Mouse (Mus musculus) stomach, embryonic 14.5 days (tissue): ENCODE measurements around the gene Anxa1. TPM values are rescaled to one million over a fixed set of nuclear protein-coding genes. Genes with fewer than 3 reads are reported as not detected.

Source experiments
- ATAC-seq: fragments of 200-750 bp; cut with Nextera tagmentation; 2 replicates; pipeline ENCODE4 v1.8.0; 2017; ENCODE audit warnings: low read depth, moderate TSS enrichment; ENCODE audit not compliant: insufficient number of reproducible peaks, insufficient read depth, low FRiP score
- H3K27ac ChIP-seq: fragments of 300-500 bp; sonication (generic); 2 replicates; pipeline ENCODE4 v1.5.1; 2014; ENCODE audit warnings: mild to moderate bottlenecking, low read length, moderate library complexity, mixed read lengths
- H3K27me3 ChIP-seq: fragments of 300-500 bp; sonication (generic); 2 replicates; pipeline ENCODE4 v1.6.1; 2014; ENCODE audit warnings: low read length, control low read depth, mixed read lengths; ENCODE audit not compliant: control insufficient read depth, insufficient read depth
- H3K36me3 ChIP-seq: fragments of 300-500 bp; sonication (generic); 2 replicates; pipeline ENCODE4 v1.6.1; 2014; ENCODE audit warnings: mild to moderate bottlenecking, control low read depth, low read length, moderate library complexity, mixed read lengths; ENCODE audit not compliant: control insufficient read depth, insufficient read depth
- H3K4me1 ChIP-seq: fragments of 300-500 bp; sonication (generic); 2 replicates; pipeline ENCODE4 v1.6.1; 2014; ENCODE audit warnings: low read length, control low read depth, mixed read lengths; ENCODE audit not compliant: control insufficient read depth, insufficient read depth
- H3K4me2 ChIP-seq: fragments of 300-500 bp; sonication (generic); replicated peaks from 2 replicates; pipeline ENCODE4 v1.6.1; 2014; ENCODE audit warnings: low read depth, low read length, control low read depth
- H3K4me3 ChIP-seq: fragments of 300-500 bp; sonication (generic); 2 replicates; pipeline ENCODE4 v1.5.1; 2014; ENCODE audit warnings: low read depth, low read length, control low read depth
- H3K9ac ChIP-seq: fragments of 300-500 bp; sonication (generic); replicated peaks from 2 replicates; pipeline ENCODE4 v1.6.1; 2014; ENCODE audit warnings: low read depth, mild to moderate bottlenecking, control low read depth, low read length, moderate library complexity, mixed read lengths
- H3K9me3 ChIP-seq: fragments of 300-500 bp; sonication (generic); 2 replicates; pipeline ENCODE4 v1.6.1; 2016; ENCODE audit warnings: low read depth, low read length, control low read depth; ENCODE audit not compliant: control insufficient read depth
- WGBS: fragments of 180-500 bp; shearing (Covaris S2); extraction: QIAGEN DNeasy Blood & Tissue Kit; methylation state at CpG from one replicate; pipeline ENCODE4 v1.1.7; 2014; 5-methylcytosine and 5-hydroxymethylcytosine counted together
- polyA plus RNA-seq: library from polyadenylated mRNA; unstranded; fragments of >200 nt; fragmentation: Nextera tagmentation; extraction: Ambion mirVana; gene quantifications from 2 replicates; pipeline ENCODE4 v1.2.1, GENCODE M21; 2014

The Anxa1 gene
- polyA plus RNA-seq: 417 and 455 TPM in 2 replicates

- H3K9me3 ChIP-seq: no peaks in the 10 kb centered on the region
- no peaks in the 10 kb centered on the region for H3K27me3 ChIP-seq
- H3K4me1 ChIP-seq: no peaks in the 10 kb centered on the region; the same call in 1 of the 2 replicates
- H3K27ac ChIP-seq: peak within 1 kb of the TSS; percentile 45; the same call in 1 of the 2 replicates
- H3K9ac ChIP-seq: 0 out of 2 replicates have a peak within 1 kb of the TSS, but pooled peaks have one; percentile 25
- H3K4me3 ChIP-seq: peak within 1 kb of the TSS; percentile 25
- 0 out of 2 replicates have a peak, but pooled peaks have one; percentile 33 for ATAC-seq
- H3K4me2 ChIP-seq: peak within 1 kb of the TSS; percentile 19; the same call in 1 of the 2 replicates
- no peaks in the 10 kb centered on the region for H3K36me3 ChIP-seq
- 43% methylated on average over 5 of the region's 5 CpGs for WGBS
Observed at GRCm38 (mm10) chr19:20390455-20390994, at the start of gene Anxa1. TSS of gene Anxa1 (minus strand) at chr19:20390944.

DNA sequence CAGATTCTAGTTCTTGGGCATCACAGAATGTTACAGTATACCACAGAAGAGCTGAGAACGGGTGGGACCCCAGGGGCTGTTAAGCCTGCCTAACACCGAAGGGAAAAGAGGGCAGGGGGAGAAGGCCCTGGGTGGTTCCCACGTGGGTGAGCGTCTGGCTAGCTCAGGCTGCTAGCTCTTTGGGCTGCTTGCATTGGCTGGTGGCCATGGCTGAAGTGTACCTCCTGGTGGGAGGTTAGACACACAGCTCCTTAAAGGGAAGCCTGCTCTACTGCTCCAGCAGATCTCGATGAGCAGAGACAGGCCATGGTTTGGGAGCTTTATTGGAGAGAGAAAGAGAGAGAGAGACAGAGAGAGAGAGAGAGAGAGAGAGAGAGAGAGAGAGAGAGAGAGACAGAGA, 46.3 kb upstream of the Anxa1 start:
- WGBS: 59% methylated on average over 5 of the region's 5 CpGs
- H3K27ac ChIP-seq: no peak overlapping the region
- no peaks in the 10 kb centered on the region for H3K9me3 ChIP-seq
- H3K4me2 ChIP-seq: no peak overlapping the region
- no peak for ATAC-seq
- no peak overlapping the region for H3K4me3 ChIP-seq
- H3K4me1 ChIP-seq: no peaks in the 10 kb centered on the region
- H3K9ac ChIP-seq: no peak overlapping the region
- H3K36me3 ChIP-seq: no peaks in the 10 kb centered on the region
- H3K27me3 ChIP-seq: no peaks in the 10 kb centered on the region

DNA sequence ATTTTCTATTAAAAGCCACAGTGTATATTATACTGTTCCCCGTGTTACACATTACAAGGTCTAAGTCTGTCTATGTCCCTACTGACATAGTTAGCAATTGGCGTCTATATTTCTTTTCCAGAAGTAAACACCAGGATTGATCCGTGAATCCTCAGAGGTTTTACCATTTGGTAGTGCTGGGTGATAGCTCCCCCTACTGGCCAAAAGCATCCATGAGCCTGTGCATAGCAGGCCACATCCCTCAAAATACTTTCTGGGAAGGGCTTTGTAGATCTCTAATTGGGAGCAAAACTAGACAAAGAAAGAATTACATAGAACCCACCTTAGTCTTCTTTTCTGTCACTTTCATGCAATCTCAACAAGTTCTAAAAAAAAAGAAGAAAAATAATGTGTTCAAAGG, 43.8 kb upstream of the Anxa1 start:
- no peaks in the 10 kb centered on the region for H3K36me3 ChIP-seq
- no peaks in the 10 kb centered on the region for H3K9me3 ChIP-seq
- H3K4me3 ChIP-seq: no peak overlapping the region
- H3K27me3 ChIP-seq: no peaks in the 10 kb centered on the region
- H3K4me2 ChIP-seq: no peak overlapping the region
- no peak for ATAC-seq
- H3K4me1 ChIP-seq: no peaks in the 10 kb centered on the region
- no peak overlapping the region for H3K9ac ChIP-seq
- no peak overlapping the region for H3K27ac ChIP-seq
- WGBS: 12% methylated on average over 3 of the region's 3 CpGs

- H3K9me3 ChIP-seq: no peaks in the 10 kb centered on the region
- no peaks in the 10 kb centered on the region for H3K36me3 ChIP-seq
- no peak overlapping the region for H3K4me2 ChIP-seq
- H3K27ac ChIP-seq: no peak overlapping the region
- 68% methylated on average over 5 of the region's 5 CpGs for WGBS
- no peak for ATAC-seq
- H3K9ac ChIP-seq: no peak overlapping the region
- H3K4me1 ChIP-seq: no peaks in the 10 kb centered on the region
- H3K27me3 ChIP-seq: no peaks in the 10 kb centered on the region
- H3K4me3 ChIP-seq: no peak overlapping the region
Observed at GRCm38 (mm10) chr19:20433966-20434365, 43.2 kb upstream of the Anxa1 start.

GRCm38 (mm10) chr19:20426443-20427161, 35.9 kb upstream of the Anxa1 start:
- Histone ChIP-seq H3K27me3 (no peaks in the 10 kb centered on the region), H3K9me3 (no peaks in the 10 kb centered on the region), H3K4me1 (no peaks in the 10 kb centered on the region), H3K9ac (no peak overlapping the region), H3K27ac (no peak overlapping the region), H3K36me3 (no peaks in the 10 kb centered on the region), H3K4me3 (no peak overlapping the region), H3K4me2 (no peak overlapping the region)
- 55% methylated on average over 12 of the region's 12 CpGs for whole genome bisulfite sequencing
- no peak for ATAC-seq

DNA sequence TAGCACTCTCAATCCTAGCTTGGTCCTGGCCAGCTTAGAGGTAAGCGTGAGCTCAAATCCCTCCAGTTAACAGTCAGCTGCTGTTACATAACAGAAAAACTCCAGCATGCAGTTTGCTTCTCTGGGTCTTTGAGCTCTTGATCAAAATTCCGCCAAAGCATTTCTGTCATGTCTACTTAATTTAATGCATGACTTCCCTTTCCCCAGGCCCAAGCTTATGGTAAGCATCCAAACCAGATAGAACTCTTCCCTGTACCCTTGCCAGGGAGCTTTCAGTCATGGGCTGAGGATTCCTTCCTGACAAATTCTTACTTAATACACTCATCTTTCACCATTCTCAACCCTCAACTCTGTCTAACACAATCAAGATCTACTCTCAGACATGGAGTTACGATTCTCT, 20.5 kb upstream of the Anxa1 start:
- H3K27ac ChIP-seq: no peak overlapping the region
- no peak overlapping the region for H3K9ac ChIP-seq
- H3K36me3 ChIP-seq: no peaks in the 10 kb centered on the region
- no peak for ATAC-seq
- H3K4me2 ChIP-seq: no peak overlapping the region
- no peaks in the 10 kb centered on the region for H3K4me1 ChIP-seq
- H3K4me3 ChIP-seq: no peak overlapping the region
- no peaks in the 10 kb centered on the region for H3K9me3 ChIP-seq
- H3K27me3 ChIP-seq: no peaks in the 10 kb centered on the region
- 83% methylated on average over 3 of the region's 3 CpGs for WGBS

DNA sequence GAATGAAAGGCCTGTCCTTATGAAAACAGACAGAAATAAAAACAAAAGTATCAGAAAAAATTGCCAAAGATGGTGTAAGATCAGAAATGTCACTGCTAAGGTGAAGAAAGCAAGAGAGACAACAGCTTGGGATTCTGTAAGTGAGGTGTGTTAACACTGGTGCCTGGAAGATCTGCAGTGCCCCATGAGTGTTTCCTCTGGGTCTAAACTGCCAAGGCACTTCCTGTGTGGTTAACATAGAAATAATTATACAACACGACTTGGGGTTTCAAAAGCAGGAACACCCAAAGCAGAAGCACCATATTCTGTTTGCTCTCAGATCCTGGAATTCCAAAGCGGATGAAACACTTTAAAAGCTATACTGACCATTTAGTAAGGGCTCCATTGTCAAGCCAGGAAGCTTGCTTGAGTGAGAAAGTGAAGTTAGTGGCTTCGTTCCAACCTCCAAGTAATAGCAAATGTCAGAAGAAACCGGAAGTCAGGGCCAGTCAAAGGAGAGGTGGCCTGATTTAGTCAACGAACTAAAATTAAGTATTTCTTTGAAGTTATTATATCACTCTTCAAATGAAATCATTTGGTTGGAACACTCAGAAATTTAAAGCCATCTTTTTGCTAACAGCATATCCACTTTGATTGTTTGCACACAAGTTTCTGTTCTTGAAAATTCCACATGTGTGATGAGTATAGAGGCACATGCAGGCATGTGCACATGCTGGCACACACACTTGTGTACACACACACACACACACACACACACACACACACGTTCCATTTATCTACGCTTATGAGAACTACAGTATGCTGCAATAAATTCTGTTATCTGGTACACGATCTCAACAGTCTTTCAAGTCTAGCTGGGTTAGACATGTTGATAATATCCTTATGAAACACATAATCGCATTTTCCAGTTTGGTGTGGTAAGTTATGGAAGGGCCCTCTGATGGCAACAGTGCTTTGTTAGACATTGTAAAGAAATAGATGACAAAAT, 19.1 kb upstream of the Anxa1 start:
- H3K4me1 ChIP-seq: 0 out of 2 replicates have a peak, but pooled peaks cover 2% of the 10 kb centered on the region
- H3K9me3 ChIP-seq: no peaks in the 10 kb centered on the region
- H3K27ac ChIP-seq: no peak overlapping the region
- no peaks in the 10 kb centered on the region for H3K36me3 ChIP-seq
- H3K9ac ChIP-seq: no peak overlapping the region
- WGBS: 61% methylated on average over 9 of the region's 9 CpGs
- no peak overlapping the region for H3K4me3 ChIP-seq
- H3K4me2 ChIP-seq: no peak overlapping the region
- ATAC-seq: no peak
- H3K27me3 ChIP-seq: no peaks in the 10 kb centered on the region

GRCm38 (mm10) chr19:20406475-20406874, 15.7 kb upstream of the Anxa1 start:
- Histone ChIP-seq H3K9me3 (no peaks in the 10 kb centered on the region), H3K4me3 (no peak overlapping the region), H3K4me2 (no peak overlapping the region), H3K9ac (no peak overlapping the region), H3K4me1 (0 out of 2 replicates have a peak, but pooled peaks cover 2% of the 10 kb centered on the region), H3K36me3 (no peaks in the 10 kb centered on the region), H3K27ac (peak overlapping the region; percentile 78), H3K27me3 (no peaks in the 10 kb centered on the region)
- WGBS: 43% methylated on average over 3 of the region's 3 CpGs
- ATAC-seq: peak; percentile 90
